In the genomic region with DNA sequence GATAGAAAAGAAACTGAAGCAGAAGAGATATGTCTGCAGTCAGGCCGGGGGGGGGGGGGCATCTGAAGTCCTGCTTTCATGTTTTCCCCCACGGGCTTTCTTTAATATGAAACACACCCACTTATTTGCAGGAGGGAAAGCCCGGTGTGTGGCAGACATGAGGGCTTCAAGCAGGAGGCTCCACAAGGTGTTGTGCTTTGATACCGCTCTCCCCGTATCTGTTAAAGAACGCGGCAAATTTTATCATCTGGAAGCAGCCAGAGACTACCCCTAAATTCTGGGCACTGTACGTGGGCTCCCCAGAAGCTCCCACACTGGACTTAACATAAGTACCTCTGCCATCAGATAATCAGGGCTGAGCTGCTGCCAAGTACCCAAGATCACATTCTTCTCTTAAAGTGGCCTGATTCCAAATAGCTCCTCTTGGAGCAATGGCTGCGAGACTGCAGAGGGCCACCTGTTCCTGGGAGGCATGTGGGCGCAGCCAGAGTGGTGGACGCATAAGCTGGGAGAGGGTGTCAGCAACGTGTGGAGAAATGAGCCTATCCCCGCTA, we compare ENCODE assay signal across 8 mouse cellular contexts. TPM values are rescaled to one million over a fixed set of nuclear protein-coding genes. Genes with fewer than 3 reads are reported as not detected.
A peak's percentile ranks its signal among the peaks of the same experiment; 100 is the strongest.
DNase-seq lines count a peak whose midpoint lies in the region; ATAC-seq and TF ChIP-seq lines count a peak whose summit lies in the region.

No protein-coding gene starts in this region.

- H3K27ac ChIP-seq in embryonic facial prominence, embryonic 10.5 days (replicated peaks): peak overlapping the region; percentile 31
- no peak overlapping the region for H3K27ac ChIP-seq in hindbrain, embryonic 13.5 days

- H3K9me3 ChIP-seq in embryonic facial prominence, embryonic 10.5 days: no peaks in the 10 kb centered on the region
- no peaks in the 10 kb centered on the region for H3K9me3 ChIP-seq in hindbrain, embryonic 13.5 days

- H3K79me2 ChIP-seq in myocyte (ENCODE audit: control insufficient read depth, insufficient read depth): no peaks in the 10 kb centered on the region

- H3K27me3 ChIP-seq in embryonic facial prominence, embryonic 10.5 days (replicated peaks; ENCODE audit: low read depth, poor library complexity, severe bottlenecking): 0 out of 2 replicates have a peak, but pooled peaks cover 5% of the 10 kb centered on the region
- H3K27me3 ChIP-seq in myocyte (ENCODE audit: control insufficient read depth, insufficient read depth, insufficient read length): peaks cover 60% of the 10 kb centered on the region
- H3K27me3 ChIP-seq in hindbrain, embryonic 13.5 days: no peaks in the 10 kb centered on the region

- peaks cover 60% of the 10 kb centered on the region for H3K4me1 ChIP-seq in embryonic facial prominence, embryonic 10.5 days
- peaks cover 5% of the 10 kb centered on the region; the same call in 1 of the 2 replicates for H3K4me1 ChIP-seq in hindbrain, embryonic 13.5 days (replicated peaks)

- H3K36me3 ChIP-seq in embryonic facial prominence, embryonic 10.5 days (replicated peaks): no peaks in the 10 kb centered on the region
- no peaks in the 10 kb centered on the region for H3K36me3 ChIP-seq in myocyte (ENCODE audit: control insufficient read depth, insufficient read depth)
- no peaks in the 10 kb centered on the region for H3K36me3 ChIP-seq in hindbrain, embryonic 13.5 days

- ATAC-seq in cerebellum, adult (ENCODE audit: insufficient number of reproducible peaks, low FRiP score, low TSS enrichment): 0 out of 2 replicates have a peak, but pooled peaks have one; percentile 29
- no peak for ATAC-seq in hindbrain, embryonic 13.5 days (ENCODE audit: low FRiP score)

- H3ac ChIP-seq in myocyte (ENCODE audit: control insufficient read depth, insufficient read length): no peak overlapping the region

- no peak overlapping the region for H3K9ac ChIP-seq in hindbrain, embryonic 13.5 days

- no peak overlapping the region for H3K4me3 ChIP-seq in embryonic facial prominence, embryonic 10.5 days
- H3K4me3 ChIP-seq in myocyte: no peak overlapping the region
- H3K4me3 ChIP-seq in hindbrain, embryonic 13.5 days: no peak overlapping the region

- no peak for DNase-seq in cerebellum, postnatal 4 days (ENCODE audit: low spot score in 2 of 2)
- DNase-seq in layer of hippocampus, adult 8-10 months (ENCODE audit: low spot score in 2 of 2): peak; percentile 38 to 51
- no peak for DNase-seq in layer of hippocampus, postnatal 14 days (ENCODE audit: low spot score in 2 of 2)
- no peak for DNase-seq in embryonic facial prominence, embryonic 10.5 days (ENCODE audit: low spot score)
- DNase-seq in ovary, postnatal 10 days (ENCODE audit: low spot score): no peak

- no peak overlapping the region for H3K4me2 ChIP-seq in myocyte (ENCODE audit: low read depth)
- no peak overlapping the region for H3K4me2 ChIP-seq in hindbrain, embryonic 13.5 days

- no peak for TF ChIP-seq POLR2A in myocyte (IDR thresholded peaks at IDR 0.05; ENCODE audit: insufficient read length, low read depth)

- WGBS in embryonic facial prominence, embryonic 10.5 days: 56% methylated on average over 13 of the region's 13 CpGs
- WGBS in hindbrain, embryonic 13.5 days: 81% methylated on average over 13 of the region's 13 CpGs

TF ChIP-seq in myocyte, 11 proteins besides CTCF, POLR2A, EP300 and RAD21:
- TF ChIP-seq MYOG (IDR thresholded peaks at IDR 0.05; ENCODE audit: control insufficient read depth in 1 of 3, insufficient read depth in 1 of 3, insufficient read length in 2 of 3, low read depth in 2 of 3) (peak in 1 of 3 experiments; percentile 12), TCF3 (IDR thresholded peaks at IDR 0.05; ENCODE audit: insufficient read length, low read depth) (no peak), TCF12 (IDR thresholded peaks at IDR 0.05; ENCODE audit: insufficient read depth, poor library complexity, severe bottlenecking) (no peak), MYOD1 (IDR thresholded peaks at IDR 0.05; ENCODE audit: control insufficient read depth in 1 of 3, insufficient read length in 2 of 3, low read depth in 2 of 3) (peak in 2 of 3 experiments; percentile 34 to 43)

RNA-seq across cellular contexts. Expression of gene Sptb, which starts 39.7 kb away (rescaled TPM):
- 100 to 1,000 TPM; 114 to 133 (median 126) TPM for total RNA-seq in layer of hippocampus, adult 8-10 months (2022)
- 10 to 100 TPM; 86.2 to 86.6 TPM for total RNA-seq in layer of hippocampus, postnatal 14 days (2021)
- 4.5 and 5.0 TPM in 2 replicates for polyA plus RNA-seq in embryonic facial prominence, embryonic 10.5 days (2016; fragmentation: Nextera tagmentation; extraction: Ambion mirVana)
- polyA plus RNA-seq in myocyte (2012; fragmentation: generic; extraction: Trizol): 0.42 TPM
- polyA plus RNA-seq in hindbrain, embryonic 13.5 days (2015; fragmentation: Nextera tagmentation; extraction: Ambion mirVana): 2.5 and 3.2 TPM in 2 replicates

Comparison
In these comparisons a context has a peak if more than half of its experiments do, and no peak if none do; other contexts are left out.
1. DNase-seq: peak in layer of hippocampus, adult 8-10 months (2 of 2); none in cerebellum, postnatal 4 days (0 of 2), layer of hippocampus, postnatal 14 days (0 of 2), embryonic facial prominence, embryonic 10.5 days (single experiment) and ovary, postnatal 10 days (single experiment).